Mouse (Mus musculus): ENCODE measurements around the gene Fam19a4. TPM values are rescaled to one million over a fixed set of nuclear protein-coding genes. Genes with fewer than 3 reads are reported as not detected.

Fam19a4 gene
- total and polyA plus RNA-seq, 3 experiments: not detected

- no peak overlapping the region for H3K4me3 ChIP-seq (replicated peaks in 1 of 3; ENCODE audit: low read depth in 2 of 3, low read length in 2 of 3, poor library complexity in 1 of 3)
- no peak overlapping the region for H3K9ac ChIP-seq (ENCODE audit: insufficient read depth, low read depth)
- in situ Hi-C loops (cut with MboI; ENCODE audit: low pct_ligation_motif_present, low pct_unique_long_range_greater_than_20kb, low sequenced_read_pairs): no loop called here
- H3K4me1 ChIP-seq (ENCODE audit: control insufficient read depth in 1 of 2, insufficient read depth in 2 of 2): no peaks in the 10 kb centered on the region
- TF ChIP-seq JUN (IDR thresholded peaks at IDR 0.05; ENCODE audit: insufficient read depth, low read depth, low read length) (no peak), USF2 (conservative IDR thresholded peaks at IDR 0.05; ENCODE audit: low read depth, low read length) (no peak), CTCF (conservative IDR thresholded peaks at IDR 0.05 in 1 of 2, IDR thresholded peaks at IDR 0.05 in 1 of 2; ENCODE audit: low read depth in 2 of 2, low read length in 2 of 2) (peak in 1 of 2 experiments; percentile 29; a peak in 2 of 4 replicates), E2F4 (IDR thresholded peaks at IDR 0.05; ENCODE audit: insufficient replicate concordance, low read depth, low read length) (no peak), ELF1 (IDR thresholded peaks at IDR 0.05; ENCODE audit: low read depth, low read length) (no peak), CHD2 (IDR thresholded peaks at IDR 0.05; ENCODE audit: low read length) (no peak), KAT2A (IDR thresholded peaks at IDR 0.05; ENCODE audit: insufficient replicate concordance, low read length) (no peak), RAD21 (IDR thresholded peaks at IDR 0.05; ENCODE audit: low read depth, low read length) (peak; percentile 17), POLR2AphosphoS2 (IDR thresholded peaks at IDR 0.05; ENCODE audit: low read depth, low read length) (no peak), MAZ (IDR thresholded peaks at IDR 0.05; ENCODE audit: low read depth, low read length) (no peak)
- H3K4me2 ChIP-seq (ENCODE audit: insufficient read depth, low read depth, poor library complexity, severe bottlenecking): no peak overlapping the region
- no peak overlapping the region for H3K27ac ChIP-seq (ENCODE audit: insufficient read depth, low read depth)
- H3K36me3 ChIP-seq (replicated peaks in 1 of 2; ENCODE audit: control insufficient read depth in 1 of 2, insufficient read depth in 1 of 2, low read length in 1 of 2): no peaks in the 10 kb centered on the region
- dilution Hi-C loops (cut with MboI; ENCODE audit: extremely low pct_ligation_motif_present, extremely low pct_unique_long_range_greater_than_20kb, low sequenced_read_pairs): no loop called here
- no peak for DNase-seq (ENCODE audit: extremely low read depth)
- H3K9me3 ChIP-seq (replicated peaks; ENCODE audit: low read length): no peaks in the 10 kb centered on the region
- H3K79me2 ChIP-seq (replicated peaks; ENCODE audit: control insufficient read depth, extremely low read depth, insufficient read depth, poor library complexity, severe bottlenecking): no peaks in the 10 kb centered on the region
- peaks cover 9% of the 10 kb centered on the region for H3K27me3 ChIP-seq (replicated peaks)
Measured at GRCm38 (mm10) chr6:96995556-96996159, 64.6 kb downstream of the Fam19a4 start.

- Histone ChIP-seq H3K79me2 (replicated peaks; ENCODE audit: control insufficient read depth, extremely low read depth, insufficient read depth, poor library complexity, severe bottlenecking) (no peaks in the 10 kb centered on the region), H3K4me1 (ENCODE audit: control insufficient read depth in 1 of 2, insufficient read depth in 2 of 2) (no peaks in the 10 kb centered on the region), H3K4me2 (ENCODE audit: insufficient read depth, low read depth, poor library complexity, severe bottlenecking) (no peak overlapping the region), H3K27ac (ENCODE audit: insufficient read depth, low read depth) (no peak overlapping the region), H3K36me3 (replicated peaks in 1 of 2; ENCODE audit: control insufficient read depth in 1 of 2, insufficient read depth in 1 of 2, low read length in 1 of 2) (no peaks in the 10 kb centered on the region), H3K9ac (ENCODE audit: insufficient read depth, low read depth) (no peak overlapping the region), H3K9me3 (replicated peaks; ENCODE audit: low read length) (no peaks in the 10 kb centered on the region), H3K4me3 (replicated peaks in 1 of 3; ENCODE audit: low read depth in 2 of 3, low read length in 2 of 3, poor library complexity in 1 of 3) (no peak overlapping the region), H3K27me3 (replicated peaks) (peaks cover 14% of the 10 kb centered on the region)
- in situ Hi-C loops (cut with MboI; ENCODE audit: low pct_ligation_motif_present, low pct_unique_long_range_greater_than_20kb, low sequenced_read_pairs): no loop called here
- DNase-seq (ENCODE audit: extremely low read depth): no peak
- dilution Hi-C loops (cut with MboI; ENCODE audit: extremely low pct_ligation_motif_present, extremely low pct_unique_long_range_greater_than_20kb, low sequenced_read_pairs): no loop called here
- no peak for TF ChIP-seq MYC (IDR thresholded peaks at IDR 0.05; ENCODE audit: low read depth, low read length)
- no peak for TF ChIP-seq MAZ (IDR thresholded peaks at IDR 0.05; ENCODE audit: low read depth, low read length)
- no peak for TF ChIP-seq ZC3H11A (IDR thresholded peaks at IDR 0.05; ENCODE audit: low read depth, low read length)
- TF ChIP-seq E2F4 (IDR thresholded peaks at IDR 0.05; ENCODE audit: insufficient replicate concordance, low read depth, low read length): no peak
- no peak for TF ChIP-seq CHD2 (IDR thresholded peaks at IDR 0.05; ENCODE audit: low read length)
- TF ChIP-seq ELF1 (IDR thresholded peaks at IDR 0.05; ENCODE audit: low read depth, low read length): no peak
- no peak for TF ChIP-seq USF1 (IDR thresholded peaks at IDR 0.05; ENCODE audit: low read depth, low read length)
- TF ChIP-seq JUND (conservative IDR thresholded peaks at IDR 0.05; ENCODE audit: low read depth, low read length): no peak
- TF ChIP-seq JUN (IDR thresholded peaks at IDR 0.05; ENCODE audit: insufficient read depth, low read depth, low read length): no peak
- TF ChIP-seq EP300 (IDR thresholded peaks at IDR 0.05; ENCODE audit: low read length): no peak
- no peak for TF ChIP-seq RCOR1 (conservative IDR thresholded peaks at IDR 0.05; ENCODE audit: low read depth, low read length)
- no peak for TF ChIP-seq MAFK (IDR thresholded peaks at IDR 0.05; ENCODE audit: insufficient replicate concordance, low read length)
- TF ChIP-seq KAT2A (IDR thresholded peaks at IDR 0.05; ENCODE audit: insufficient replicate concordance, low read length): no peak
- TF ChIP-seq PAX5 (IDR thresholded peaks at IDR 0.05; ENCODE audit: low read length): no peak
- TF ChIP-seq UBTF (IDR thresholded peaks at IDR 0.05; ENCODE audit: low read depth, low read length): no peak
- TF ChIP-seq IRF4 (IDR thresholded peaks at IDR 0.05; ENCODE audit: low read depth, low read length): no peak
- no peak for TF ChIP-seq MEF2A (IDR thresholded peaks at IDR 0.05; ENCODE audit: borderline replicate concordance, low read depth, low read length)
Measured at GRCm38 (mm10) chr6:96991741-96992140, 68.5 kb downstream of the Fam19a4 start.
